Comparison of ENCODE assay signal across 8 mouse cellular contexts in the genomic region with DNA sequence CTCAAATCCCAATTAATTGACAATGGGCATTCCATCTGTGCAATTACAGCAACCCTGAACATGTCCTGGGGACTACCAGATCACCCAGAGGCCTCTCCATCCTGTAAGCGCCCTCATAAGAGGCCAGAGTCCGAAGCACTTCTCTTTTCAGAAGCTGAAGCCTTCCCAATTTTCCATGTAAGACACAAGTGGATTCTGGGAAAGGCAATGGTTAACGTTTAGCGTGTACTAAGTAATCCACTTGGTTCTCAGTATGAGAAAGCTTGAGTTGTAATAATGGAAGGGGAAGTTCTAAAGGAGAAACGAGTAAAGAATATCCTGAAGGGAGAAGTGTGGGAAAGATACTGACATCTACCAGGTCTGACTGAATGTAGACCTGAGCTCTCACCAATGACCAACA. TPM values are rescaled to one million over a fixed set of nuclear protein-coding genes. Genes with fewer than 3 reads are reported as not detected.
DNase-seq lines count a peak whose midpoint lies in the region; ATAC-seq lines count a peak whose summit lies in the region.

No protein-coding gene starts in this region.

- peak overlapping the region in 1 of 2 experiments; percentile 56; a peak in 2 of 4 replicates for H3K4me3 ChIP-seq in heart, embryonic 14.5 days (ENCODE audit: control insufficient read depth in 1 of 2, insufficient read depth in 1 of 2, low read depth in 1 of 2, low read length in 2 of 2)
- peak overlapping the region; percentile 88 for H3K4me3 ChIP-seq in embryonic facial prominence, embryonic 15.5 days (replicated peaks)
- H3K4me3 ChIP-seq in kidney, embryonic 15.5 days (replicated peaks) = peak overlapping the region; percentile 92
- H3K4me3 ChIP-seq in midbrain, embryonic 15.5 days = peak overlapping the region; percentile 92; the same call in 1 of the 2 replicates

- H3K9ac ChIP-seq in heart, embryonic 14.5 days (ENCODE audit: low read length) = 0 out of 2 replicates have a peak overlapping the region, but pooled peaks have one; percentile 1
- H3K9ac ChIP-seq in embryonic facial prominence, embryonic 15.5 days = peak overlapping the region; percentile 97
- 0 out of 2 replicates have a peak overlapping the region, but pooled peaks have one; percentile 97 for H3K9ac ChIP-seq in kidney, embryonic 15.5 days
- H3K9ac ChIP-seq in midbrain, embryonic 15.5 days = no peak overlapping the region

- no peak for DNase-seq in heart, adult 18-20 months
- DNase-seq in layer of hippocampus, adult 18-20 months (ENCODE audit: low spot score in 2 of 2) = no peak
- DNase-seq in gastrocnemius, postnatal 36 days = no peak
- no peak for DNase-seq in adrenal gland, postnatal 10 days

- no peaks in the 10 kb centered on the region for H3K9me3 ChIP-seq in heart, embryonic 14.5 days (ENCODE audit: control insufficient read depth, low read length)
- no peaks in the 10 kb centered on the region for H3K9me3 ChIP-seq in embryonic facial prominence, embryonic 15.5 days (replicated peaks)
- H3K9me3 ChIP-seq in kidney, embryonic 15.5 days (replicated peaks) = no peaks in the 10 kb centered on the region
- no peaks in the 10 kb centered on the region for H3K9me3 ChIP-seq in midbrain, embryonic 15.5 days

- H3K4me2 ChIP-seq in heart, embryonic 14.5 days (ENCODE audit: low read length) = peak overlapping the region; percentile 76
- H3K4me2 ChIP-seq in embryonic facial prominence, embryonic 15.5 days (replicated peaks) = peak overlapping the region; percentile 59
- H3K4me2 ChIP-seq in kidney, embryonic 15.5 days = peak overlapping the region; percentile 69
- peak overlapping the region; percentile 79 for H3K4me2 ChIP-seq in midbrain, embryonic 15.5 days

- no peak for ATAC-seq in heart, embryonic 14.5 days (ENCODE audit: insufficient number of reproducible peaks, insufficient read depth, low FRiP score, low read depth)
- no peak for ATAC-seq in embryonic facial prominence, embryonic 15.5 days (ENCODE audit: insufficient number of reproducible peaks, low FRiP score, low TSS enrichment, low read depth)
- no peak for ATAC-seq in kidney, embryonic 15.5 days (replicated peaks; ENCODE audit: low FRiP score)
- ATAC-seq in midbrain, embryonic 15.5 days (replicated peaks) = no peak

- intact Hi-C loops in gastrocnemius, postnatal 36 days (cut with DNase I) = no loop called here

- H3K27me3 ChIP-seq in heart, embryonic 14.5 days (ENCODE audit: control insufficient read depth, insufficient read depth, low read length) = 0 out of 2 replicates have a peak, but pooled peaks cover 4% of the 10 kb centered on the region
- no peaks in the 10 kb centered on the region for H3K27me3 ChIP-seq in embryonic facial prominence, embryonic 15.5 days
- H3K27me3 ChIP-seq in kidney, embryonic 15.5 days = no peaks in the 10 kb centered on the region
- no peaks in the 10 kb centered on the region for H3K27me3 ChIP-seq in midbrain, embryonic 15.5 days (replicated peaks)

- WGBS in heart, embryonic 14.5 days = 70% methylated on average over 5 of the region's 5 CpGs
- 28% methylated on average over 5 of the region's 5 CpGs for WGBS in embryonic facial prominence, embryonic 15.5 days
- 44% methylated on average over 5 of the region's 5 CpGs for WGBS in kidney, embryonic 15.5 days
- 41% methylated on average over 5 of the region's 5 CpGs for WGBS in midbrain, embryonic 15.5 days

- no peaks in the 10 kb centered on the region for H3K36me3 ChIP-seq in heart, embryonic 14.5 days (ENCODE audit: control insufficient read depth, insufficient read depth, low read length)
- no peaks in the 10 kb centered on the region for H3K36me3 ChIP-seq in embryonic facial prominence, embryonic 15.5 days
- no peaks in the 10 kb centered on the region for H3K36me3 ChIP-seq in kidney, embryonic 15.5 days
- H3K36me3 ChIP-seq in midbrain, embryonic 15.5 days (replicated peaks) = no peaks in the 10 kb centered on the region

- H3K27ac ChIP-seq in heart, embryonic 14.5 days (replicated peaks in 1 of 2; ENCODE audit: control insufficient read depth in 1 of 2, insufficient read depth in 1 of 2, low read depth in 2 of 2, low read length in 2 of 2) = no peak overlapping the region
- H3K27ac ChIP-seq in embryonic facial prominence, embryonic 15.5 days (replicated peaks) = no peak overlapping the region
- H3K27ac ChIP-seq in kidney, embryonic 15.5 days = peak overlapping the region; percentile 41
- no peak overlapping the region for H3K27ac ChIP-seq in midbrain, embryonic 15.5 days

- H3K4me1 ChIP-seq in heart, embryonic 14.5 days (ENCODE audit: control insufficient read depth in 2 of 2, insufficient read depth in 2 of 2, low read length in 2 of 2) = peaks cover 0 to 3% of the 10 kb centered on the region in 2 experiments; a peak in 1 of 4 replicates
- H3K4me1 ChIP-seq in embryonic facial prominence, embryonic 15.5 days = peaks cover 11% of the 10 kb centered on the region
- peaks cover 18% of the 10 kb centered on the region for H3K4me1 ChIP-seq in kidney, embryonic 15.5 days
- H3K4me1 ChIP-seq in midbrain, embryonic 15.5 days = peaks cover 8% of the 10 kb centered on the region; the same call in 1 of the 2 replicates

RNA-seq across cellular contexts. Expression of gene Arhgap42, which starts 1.4 kb away (rescaled TPM):
- 11.7 and 14.8 TPM in 2 replicates for polyA plus RNA-seq in heart, embryonic 14.5 days (2014; fragmentation: Nextera tagmentation; extraction: Ambion mirVana)
- 1 to 10 TPM; 8.0 to 9.8 TPM for total RNA-seq in heart, adult 18-20 months (2021)
- polyA plus RNA-seq in embryonic facial prominence, embryonic 15.5 days (2015; fragmentation: Nextera tagmentation; extraction: Ambion mirVana) = 54.5 TPM in 2 replicates
- 43.5 and 46.8 TPM in 2 replicates for polyA plus RNA-seq in kidney, embryonic 15.5 days (2015; fragmentation: Nextera tagmentation; extraction: Ambion mirVana)
- polyA plus RNA-seq in midbrain, embryonic 15.5 days (2015; fragmentation: Nextera tagmentation; extraction: Ambion mirVana) = 17.1 and 19.7 TPM in 2 replicates
- 1 to 10 TPM; 7.2 to 7.3 TPM for total RNA-seq in layer of hippocampus, adult 18-20 months (2021)
- 1 to 10 TPM; 4.8 to 5.3 TPM for total RNA-seq in gastrocnemius, postnatal 36 days (2021)
- total RNA-seq in adrenal gland, postnatal 10 days (2021) = 10 to 100 TPM; 20.0 to 21.9 TPM
